Mouse (Mus musculus) adrenal gland, postnatal 10 days (tissue): Measurements from ENCODE around the gene Ppp4c. TPM values are rescaled to one million over a fixed set of nuclear protein-coding genes. Genes with fewer than 3 reads are reported as not detected.
A peak's percentile ranks its signal among the peaks of the same experiment; 100 is the strongest.

Experiments
- DNase-seq: peaks from one replicate; pipeline ENCODE4 v3.0.0; 2021; ENCODE audit warnings: mixed read lengths
- long read RNA-seq, 2 experiments: library from polyadenylated mRNA; stranded (forward); transcript quantifications; one replicate each; pipeline ENCODE4 v2.0.0; 2021
- total RNA-seq, 2 experiments: library from RNA; stranded (reverse); gene quantifications; 2 replicates each; pipeline ENCODE4 v1.2.3; 2021

The Ppp4c gene
- 100 to 1,000 TPM; 103 to 107 TPM for total RNA-seq
- long read RNA-seq, experiment 1, transcript Ppp4c-211 (8 exons, 1,400 nt) = minor isoform, 42 of 177 reads
- long read RNA-seq, experiment 1, transcript Ppp4c-201 (9 exons, 1,359 nt) = major isoform, 97 of 177 reads
- long read RNA-seq, experiment 1, partial matches to known transcripts = 10 of 177 reads
- long read RNA-seq, experiment 1, other reads (novel, unspliced or antisense) = 26 of 177 reads
- long read RNA-seq, experiment 2, transcript Ppp4c-211 (8 exons, 1,400 nt) = minor isoform, 22 of 99 reads
- long read RNA-seq, experiment 2, transcript Ppp4c-201 (9 exons, 1,359 nt) = major isoform, 56 of 99 reads
- long read RNA-seq, experiment 2, partial matches to known transcripts = 5 of 99 reads
- long read RNA-seq, experiment 2, other reads (novel, unspliced or antisense) = 14 of 99 reads

- peak; percentile 98 for DNase-seq
These were observed at the start of gene Ppp4c for GRCm38 (mm10) chr7:126791851-126792720. Ppp4c (minus strand) TSS chr7:126792496.

- no peak for DNase-seq
These were observed 41.0 kb upstream of the Ppp4c start for GRCm38 (mm10) chr7:126833294-126833693.

GRCm38 (mm10) chr7:126832036-126832598, 39.8 kb upstream of the Ppp4c start:
- peak; percentile 89 for DNase-seq

GRCm38 (mm10) chr7:126831539-126831938, 39.2 kb upstream of the Ppp4c start, which contains the start of gene 4930451I11Rik:
4930451I11Rik (minus strand) TSS chr7:126831639.
- no peak for DNase-seq

- DNase-seq = no peak
These were observed 33.7 kb upstream of the Ppp4c start for GRCm38 (mm10) chr7:126825952-126826351.

DNA sequence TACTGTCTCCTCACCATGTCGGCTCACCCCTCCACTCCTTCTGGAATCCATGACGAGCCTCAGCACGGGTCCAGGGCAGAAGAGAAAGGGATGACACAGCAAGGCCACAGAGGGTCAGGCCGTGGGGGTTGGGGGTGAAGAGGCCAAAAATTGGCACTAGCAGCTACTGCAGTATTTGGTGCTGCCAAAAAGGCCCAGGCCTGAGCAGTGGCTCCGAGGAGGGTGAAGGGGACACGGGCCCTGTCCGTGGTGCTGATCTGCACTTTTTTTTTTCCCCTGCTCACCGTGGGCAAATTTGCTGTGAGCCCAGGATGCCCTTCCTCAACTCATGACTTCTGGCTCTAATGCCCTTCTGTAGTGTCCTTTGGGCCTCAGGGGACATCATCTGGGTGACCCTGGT, 33.1 kb upstream of the Ppp4c start:
- DNase-seq = peak; percentile 67

- no peak for DNase-seq
These were observed 31.6 kb upstream of the Ppp4c start for GRCm38 (mm10) chr7:126823940-126824339.

DNA sequence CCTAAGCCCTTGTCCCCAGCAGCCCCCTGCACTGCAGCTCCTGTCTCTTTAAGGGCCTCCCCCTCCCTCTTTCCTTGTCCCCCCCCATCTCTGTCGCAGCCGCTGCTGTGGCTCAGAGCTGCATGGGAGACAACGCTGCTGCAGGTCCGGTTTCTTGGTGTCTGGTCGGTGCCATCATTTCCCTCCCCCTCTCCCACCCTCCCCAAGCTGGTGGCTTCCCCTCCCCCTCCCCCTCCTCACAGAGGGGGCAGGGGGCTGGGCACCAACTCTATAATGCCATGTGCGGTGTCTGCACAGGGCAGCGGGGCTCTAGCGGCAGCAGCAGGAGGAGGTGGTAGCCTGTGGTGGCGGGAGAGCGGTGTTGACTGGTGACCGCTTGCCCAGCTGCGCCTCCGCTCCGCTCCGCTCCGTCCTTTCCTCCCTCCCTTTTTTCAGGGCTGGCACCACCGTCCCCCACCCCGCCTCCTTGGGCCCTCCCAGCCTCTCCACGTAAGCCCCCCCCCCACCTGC, 31.0 kb upstream of the Ppp4c start:
- DNase-seq = no peak

DNA sequence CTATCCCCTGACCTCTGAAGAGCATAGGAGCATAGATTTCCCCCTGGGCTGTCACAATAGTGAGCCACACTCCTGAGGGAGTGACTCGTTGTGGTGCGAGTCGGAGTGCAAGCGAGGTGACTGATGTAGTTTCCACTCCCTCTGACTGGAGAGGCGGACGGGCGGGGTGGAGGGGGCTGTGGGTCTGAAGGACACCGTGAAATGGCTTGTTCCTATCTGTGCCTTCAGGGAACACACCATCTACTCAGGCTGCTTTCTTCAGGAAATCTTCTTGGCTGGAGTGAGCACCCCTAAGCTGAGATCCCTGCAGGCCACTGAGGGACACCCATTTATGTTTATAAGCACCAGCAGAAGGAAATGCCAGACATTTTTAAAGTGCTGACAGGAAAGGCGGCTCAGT, 30.4 kb upstream of the Ppp4c start:
- peak; percentile 67 for DNase-seq

DNA sequence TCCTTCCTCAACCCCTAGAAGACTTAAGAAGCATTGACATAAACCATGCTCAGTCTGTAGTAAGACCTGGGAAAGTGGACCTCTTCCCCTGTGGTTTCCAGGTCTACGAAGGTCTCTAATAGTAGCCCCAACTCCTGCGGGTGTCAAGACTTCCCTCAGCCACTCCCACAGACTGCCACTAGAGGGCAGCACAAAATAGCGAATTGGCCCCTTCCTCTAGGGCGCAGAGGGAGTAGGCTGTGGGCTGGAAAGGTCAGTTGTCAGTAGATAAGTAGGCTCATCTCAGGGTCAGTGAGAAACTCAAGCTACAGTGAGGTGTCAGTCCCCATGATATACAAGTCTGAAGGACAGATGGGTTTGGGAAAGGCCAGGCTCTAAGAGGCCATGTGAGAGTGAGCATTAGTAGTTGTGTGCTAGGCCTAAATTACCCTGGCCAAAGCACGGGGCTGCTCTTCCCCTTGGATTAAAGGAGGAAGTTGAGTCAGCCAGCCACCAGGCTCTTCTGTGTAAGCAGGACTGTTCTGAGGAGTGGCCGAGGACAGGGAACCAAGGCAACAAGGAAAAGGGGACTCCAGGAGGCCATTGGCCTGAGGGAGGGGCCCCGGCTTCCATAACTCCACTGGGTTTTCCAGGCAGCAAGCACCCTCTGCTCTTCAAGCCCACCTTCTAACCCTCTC, 29.7 kb upstream of the Ppp4c start:
- DNase-seq = peak; percentile 92

GRCm38 (mm10) chr7:126818818-126819217, 26.5 kb upstream of the Ppp4c start:
- DNase-seq = no peak

- no peak for DNase-seq
These were observed 25.3 kb upstream of the Ppp4c start for GRCm38 (mm10) chr7:126817595-126817994.

GRCm38 (mm10) chr7:126816494-126816893, 24.2 kb upstream of the Ppp4c start:
- DNase-seq = peak; percentile 58

- no peak for DNase-seq
These were observed 23.5 kb upstream of the Ppp4c start for GRCm38 (mm10) chr7:126815726-126816222.

DNA sequence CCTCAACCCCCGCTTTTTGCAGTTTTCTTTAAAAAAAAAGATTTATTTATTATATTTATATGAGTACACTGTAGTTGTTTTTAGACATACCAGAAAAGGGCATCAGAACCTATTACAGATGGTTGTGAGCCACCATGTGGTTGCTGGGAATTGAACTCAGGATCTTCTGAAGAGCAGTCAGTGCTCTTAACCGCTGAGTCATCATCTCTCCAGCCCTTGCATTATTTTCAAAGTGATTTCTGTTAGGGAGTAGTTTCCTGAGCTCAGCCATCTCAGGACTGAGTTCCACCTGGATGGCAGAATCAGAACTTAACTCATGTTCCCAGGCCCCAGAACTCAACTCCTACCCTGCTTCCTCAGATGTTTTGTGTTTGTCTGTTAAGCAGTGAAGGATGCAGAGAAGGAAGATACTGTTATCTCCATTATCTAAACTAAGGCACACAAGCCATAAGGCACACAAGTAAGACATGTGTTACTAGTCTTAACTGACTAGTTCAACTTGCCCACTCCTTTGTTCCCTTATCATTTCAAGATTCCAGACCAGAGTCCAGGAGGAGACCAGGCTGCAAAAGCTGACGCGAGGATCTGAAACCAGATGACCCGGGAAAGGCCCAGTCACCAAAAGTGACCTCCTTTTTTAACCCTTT, 17.6 kb upstream of the Ppp4c start:
- no peak for DNase-seq

- peak; percentile 94 for DNase-seq
These were observed 16.6 kb upstream of the Ppp4c start for GRCm38 (mm10) chr7:126808703-126809455.

- DNase-seq = no peak
These were observed 15.1 kb upstream of the Ppp4c start for GRCm38 (mm10) chr7:126807405-126807804.

DNA sequence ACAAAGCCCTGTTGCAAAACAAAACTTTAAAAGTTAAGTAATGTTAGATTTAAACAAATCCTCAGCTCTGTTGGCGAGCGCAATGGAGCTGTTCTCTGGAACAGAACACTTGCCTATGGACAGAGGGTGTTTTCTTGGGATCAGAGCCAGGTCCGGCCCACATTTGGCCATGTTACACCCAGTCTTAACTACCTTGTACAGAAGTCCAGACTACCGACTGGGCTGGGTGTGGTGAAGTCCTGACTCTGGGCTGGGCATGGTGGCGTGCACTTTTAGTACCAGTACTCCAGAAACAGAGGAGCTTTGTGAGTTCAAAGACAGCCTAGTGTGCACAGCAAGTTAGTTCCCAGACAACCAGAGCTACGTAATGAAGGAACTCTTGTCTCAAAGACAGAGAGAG, 14.7 kb upstream of the Ppp4c start:
- DNase-seq = peak; percentile 73

- DNase-seq = no peak
These were observed 11.5 kb upstream of the Ppp4c start for GRCm38 (mm10) chr7:126803751-126804150.

DNA sequence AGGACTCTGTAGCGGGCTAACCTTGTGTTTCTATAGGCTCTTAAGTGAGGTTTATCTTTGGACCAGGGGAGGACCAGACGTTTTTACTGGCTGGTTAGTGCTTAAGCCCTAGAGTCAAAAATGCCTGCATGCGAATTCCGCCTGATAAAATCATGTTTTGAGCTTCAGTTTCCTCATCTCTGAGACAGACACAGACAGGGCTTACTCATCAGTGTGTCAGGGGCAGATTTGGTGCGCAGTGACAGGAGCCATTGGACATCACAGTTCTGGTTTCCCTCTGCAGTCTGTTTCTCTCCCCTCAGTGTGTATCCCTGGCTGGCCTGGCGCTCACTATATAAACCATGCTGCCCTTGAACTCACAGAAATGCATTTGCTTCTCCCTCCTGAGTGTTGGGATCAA, 10.9 kb upstream of the Ppp4c start:
- no peak for DNase-seq
